Mouse (Mus musculus) intestine, embryonic 14.5 days (tissue): ENCODE measurements around the gene S100a9. TPM values are rescaled to one million over a fixed set of nuclear protein-coding genes. Genes with fewer than 3 reads are reported as not detected.
A peak's percentile ranks its signal among the peaks of the same experiment; 100 is the strongest.

Experiments
- ATAC-seq: fragments of 200-750 bp; cut with Nextera tagmentation; replicated peaks from 2 replicates; pipeline ENCODE4 v1.8.0; 2017; ENCODE audit warnings: low read depth, moderate number of reproducible peaks, moderate TSS enrichment, moderate library complexity; ENCODE audit not compliant: low FRiP score, low TSS enrichment
- DNase-seq: peaks from one replicate; pipeline ENCODE4 v3.0.0-alpha.2; 2018; ENCODE audit warnings: low spot score
- H3K27ac ChIP-seq: fragments of 300-500 bp; sonication (generic); 2 replicates; pipeline ENCODE4 v1.5.1; 2014; ENCODE audit warnings: low read depth, mild to moderate bottlenecking, control low read depth
- H3K27me3 ChIP-seq: fragments of 300-500 bp; sonication (generic); replicated peaks from 2 replicates; pipeline ENCODE4 v1.6.1; 2014; ENCODE audit warnings: low read length, control low read depth; ENCODE audit not compliant: control insufficient read depth, insufficient read depth
- H3K36me3 ChIP-seq: fragments of 300-500 bp; sonication (generic); 2 replicates; pipeline ENCODE4 v1.6.1; 2014; ENCODE audit warnings: low read length, control low read depth; ENCODE audit not compliant: control insufficient read depth, insufficient read depth
- H3K4me1 ChIP-seq: fragments of 300-500 bp; sonication (generic); replicated peaks from 2 replicates; pipeline ENCODE4 v1.6.1; 2014; ENCODE audit warnings: low read length, control low read depth, mixed read lengths; ENCODE audit not compliant: control insufficient read depth, insufficient read depth
- H3K4me2 ChIP-seq: fragments of 300-500 bp; sonication (generic); 2 replicates; pipeline ENCODE4 v1.6.1; 2014; ENCODE audit warnings: low read length
- H3K4me3 ChIP-seq: fragments of 300-500 bp; sonication (generic); 2 replicates; pipeline ENCODE4 v1.5.1; 2014; ENCODE audit warnings: low read depth, low read length, control low read depth, mixed read lengths
- H3K9ac ChIP-seq: fragments of 300-500 bp; sonication (generic); 2 replicates; pipeline ENCODE4 v1.6.1; 2014; ENCODE audit warnings: mild to moderate bottlenecking, low read length
- H3K9me3 ChIP-seq: fragments of 300-500 bp; sonication (generic); 2 replicates; pipeline ENCODE4 v1.6.1; 2016; ENCODE audit warnings: low read length, control low read depth; ENCODE audit not compliant: control insufficient read depth
- WGBS: fragments of 180-500 bp; shearing (Covaris S2); extraction: QIAGEN DNeasy Blood & Tissue Kit; methylation state at CpG from one replicate; pipeline ENCODE4 v1.1.7; 2014; 5-methylcytosine and 5-hydroxymethylcytosine counted together
- polyA plus RNA-seq: library from polyadenylated mRNA; unstranded; fragments of >200 nt; fragmentation: Nextera tagmentation; extraction: Ambion mirVana; gene quantifications from 2 replicates; pipeline ENCODE4 v1.2.1, GENCODE M21; 2014

S100a9 gene
- polyA plus RNA-seq, 1 experiment from 2014 or later, result 5.3 TPM

- Histone ChIP-seq H3K27me3 (no peaks in the 10 kb centered on the region), H3K36me3 (no peaks in the 10 kb centered on the region), H3K9me3 (no peaks in the 10 kb centered on the region), H3K4me3 (no peak overlapping the region), H3K4me1 (no peaks in the 10 kb centered on the region), H3K9ac (no peak overlapping the region), H3K4me2 (no peak overlapping the region), H3K27ac (no peak overlapping the region)
- DNase-seq, result no peak
- 62% methylated on average over 3 of the region's 3 CpGs for WGBS
- ATAC-seq, result no peak
Measured at GRCm38 (mm10) chr3:90678656-90679055, 16.9 kb downstream of the S100a9 start.

- no peaks in the 10 kb centered on the region for H3K4me1 ChIP-seq
- no peaks in the 10 kb centered on the region for H3K27me3 ChIP-seq
- no peaks in the 10 kb centered on the region for H3K36me3 ChIP-seq
- H3K9me3 ChIP-seq, result no peaks in the 10 kb centered on the region
- no peak for DNase-seq
- H3K9ac ChIP-seq, result no peak within 1 kb of the TSS
- ATAC-seq, result no peak
- H3K4me3 ChIP-seq, result no peak within 1 kb of the TSS
- WGBS, result 73% methylated on average over 8 of the region's 8 CpGs
- H3K4me2 ChIP-seq, result no peak within 1 kb of the TSS
- no peak within 1 kb of the TSS for H3K27ac ChIP-seq
Measured at GRCm38 (mm10) chr3:90668846-90669245, 26.7 kb downstream of the S100a9 start, which contains the start of gene S100a8. S100a8 (plus strand) TSS chr3:90668978.

- Histone ChIP-seq H3K9me3 (no peaks in the 10 kb centered on the region), H3K4me2 (no peak overlapping the region), H3K9ac (no peak overlapping the region), H3K4me1 (no peaks in the 10 kb centered on the region), H3K36me3 (no peaks in the 10 kb centered on the region), H3K27me3 (no peaks in the 10 kb centered on the region), H3K4me3 (no peak overlapping the region), H3K27ac (no peak overlapping the region)
- ATAC-seq, result no peak
- 87% methylated on average over 2 of the region's 2 CpGs for WGBS
- no peak for DNase-seq
Measured at GRCm38 (mm10) chr3:90664219-90664618, 31.3 kb downstream of the S100a9 start.

GRCm38 (mm10) chr3:90659364-90660044, 36.0 kb downstream of the S100a9 start:
- Histone ChIP-seq H3K27me3 (no peaks in the 10 kb centered on the region), H3K4me1 (no peaks in the 10 kb centered on the region), H3K4me2 (no peak overlapping the region), H3K36me3 (no peaks in the 10 kb centered on the region), H3K4me3 (no peak overlapping the region), H3K9me3 (no peaks in the 10 kb centered on the region), H3K27ac (no peak overlapping the region), H3K9ac (no peak overlapping the region)
- ATAC-seq (no peak), DNase-seq (peak; percentile 25)

GRCm38 (mm10) chr3:90657405-90657804, 38.1 kb downstream of the S100a9 start:
- peak; percentile 45 for DNase-seq
- no peak overlapping the region for H3K4me2 ChIP-seq
- H3K4me3 ChIP-seq, result no peak overlapping the region
- H3K9ac ChIP-seq, result no peak overlapping the region
- ATAC-seq, result no peak
- 64% methylated on average over 4 of the region's 4 CpGs for WGBS
- H3K27ac ChIP-seq, result no peak overlapping the region
- no peaks in the 10 kb centered on the region for H3K4me1 ChIP-seq
- no peaks in the 10 kb centered on the region for H3K9me3 ChIP-seq
- no peaks in the 10 kb centered on the region for H3K36me3 ChIP-seq
- H3K27me3 ChIP-seq, result 0 out of 2 replicates have a peak, but pooled peaks cover 2% of the 10 kb centered on the region

- H3K27ac ChIP-seq, result no peak within 1 kb of the TSS
- no peak within 1 kb of the TSS for H3K4me3 ChIP-seq
- no peak within 1 kb of the TSS for H3K4me2 ChIP-seq
- DNase-seq, result no peak
- H3K9ac ChIP-seq, result no peak within 1 kb of the TSS
- H3K36me3 ChIP-seq, result no peaks in the 10 kb centered on the region
- H3K27me3 ChIP-seq, result 0 out of 2 replicates have a peak, but pooled peaks cover 2% of the 10 kb centered on the region
- H3K9me3 ChIP-seq, result no peaks in the 10 kb centered on the region
- H3K4me1 ChIP-seq, result no peaks in the 10 kb centered on the region
- ATAC-seq, result no peak
Measured at GRCm38 (mm10) chr3:90653717-90654116, 41.8 kb downstream of the S100a9 start, which contains the start of gene S100a7a. S100a7a (plus strand) TSS chr3:90654017.

- no peak overlapping the region for H3K27ac ChIP-seq
- 35% methylated on average over 5 of the region's 5 CpGs for WGBS
- no peak overlapping the region for H3K4me2 ChIP-seq
- 0 out of 2 replicates have a peak, but pooled peaks cover 2% of the 10 kb centered on the region for H3K27me3 ChIP-seq
- no peaks in the 10 kb centered on the region for H3K4me1 ChIP-seq
- no peaks in the 10 kb centered on the region for H3K9me3 ChIP-seq
- H3K4me3 ChIP-seq, result no peak overlapping the region
- DNase-seq (peak; percentile 87), ATAC-seq (peak; percentile 68; the same call in 1 of the 2 replicates)
- no peak overlapping the region for H3K9ac ChIP-seq
- H3K36me3 ChIP-seq, result no peaks in the 10 kb centered on the region
Measured at GRCm38 (mm10) chr3:90652878-90653508, 42.5 kb downstream of the S100a9 start.

- WGBS, result 91% methylated on average over 2 of the region's 2 CpGs
- no peak overlapping the region for H3K4me2 ChIP-seq
Measured at GRCm38 (mm10) chr3:90649832-90650231, 45.7 kb downstream of the S100a9 start.

GRCm38 (mm10) chr3:90648981-90649380, 46.5 kb downstream of the S100a9 start:
- ATAC-seq (no peak), DNase-seq (peak; percentile 35)
- Histone ChIP-seq H3K4me3 (no peak overlapping the region), H3K9ac (no peak overlapping the region), H3K4me2 (no peak overlapping the region), H3K36me3 (no peaks in the 10 kb centered on the region), H3K27me3 (no peaks in the 10 kb centered on the region), H3K9me3 (no peaks in the 10 kb centered on the region), H3K4me1 (no peaks in the 10 kb centered on the region), H3K27ac (no peak overlapping the region)

More at GRCm38 (mm10) chr3:90649832-90650231, 45.7 kb downstream of the S100a9 start:
- ATAC-seq (no peak), DNase-seq (no peak)
- Histone ChIP-seq H3K9ac (no peak overlapping the region), H3K36me3 (no peaks in the 10 kb centered on the region), H3K9me3 (no peaks in the 10 kb centered on the region), H3K27ac (no peak overlapping the region), H3K4me1 (no peaks in the 10 kb centered on the region), H3K4me3 (no peak overlapping the region), H3K27me3 (0 out of 2 replicates have a peak, but pooled peaks cover 2% of the 10 kb centered on the region)
